Mouse (Mus musculus): ENCODE measurements around the gene Il16. TPM values are rescaled to one million over a fixed set of nuclear protein-coding genes. Genes with fewer than 3 reads are reported as not detected.

Gene Il16
- total and polyA plus RNA-seq, 2 experiments from 2014 or later = 3.3 to 4.3 TPM

- no peak overlapping the region for H3K9ac ChIP-seq (replicated peaks; ENCODE audit: low read depth, low read length)
- H3K4me2 ChIP-seq (ENCODE audit: low read depth, low read length) = no peak overlapping the region
- H3K27ac ChIP-seq (ENCODE audit: low read depth) = no peak overlapping the region
- no peak overlapping the region for H3K4me3 ChIP-seq (ENCODE audit: low read depth, low read length)
- H3K4me1 ChIP-seq (ENCODE audit: control insufficient read depth, insufficient read depth) = 0 out of 2 replicates have a peak, but pooled peaks cover 4% of the 10 kb centered on the region
- no peak for ATAC-seq (ENCODE audit: insufficient read depth, low read depth)
- no peaks in the 10 kb centered on the region for H3K27me3 ChIP-seq (ENCODE audit: control insufficient read depth, insufficient read depth, low read length)
- DNase-seq (ENCODE audit: low spot score) = no peak
- 61% methylated on average over 2 of the region's 2 CpGs for WGBS
- H3K9me3 ChIP-seq (replicated peaks; ENCODE audit: control insufficient read depth, low read length) = no peaks in the 10 kb centered on the region
- no peaks in the 10 kb centered on the region for H3K36me3 ChIP-seq (replicated peaks; ENCODE audit: control insufficient read depth, insufficient read depth, low read length)
- TF ChIP-seq EP300 (IDR thresholded peaks at IDR 0.05; ENCODE audit: low read depth) = no peak
- no peak for TF ChIP-seq CTCF (IDR thresholded peaks at IDR 0.05; ENCODE audit: low read depth)
These were observed 33.5 kb upstream of the Il16 start for GRCm38 (mm10) chr7:83779028-83779427.

GRCm38 (mm10) chr7:83778516-83778915 lies 33.0 kb upstream of the Il16 start:
- Histone ChIP-seq H3K4me2 (ENCODE audit: low read depth, low read length) (no peak overlapping the region), H3K9me3 (replicated peaks; ENCODE audit: control insufficient read depth, low read length) (no peaks in the 10 kb centered on the region), H3K27ac (ENCODE audit: low read depth) (no peak overlapping the region), H3K9ac (replicated peaks; ENCODE audit: low read depth, low read length) (no peak overlapping the region), H3K36me3 (replicated peaks; ENCODE audit: control insufficient read depth, insufficient read depth, low read length) (no peaks in the 10 kb centered on the region), H3K27me3 (ENCODE audit: control insufficient read depth, insufficient read depth, low read length) (no peaks in the 10 kb centered on the region), H3K4me3 (ENCODE audit: low read depth, low read length) (no peak overlapping the region), H3K4me1 (ENCODE audit: control insufficient read depth, insufficient read depth) (0 out of 2 replicates have a peak, but pooled peaks cover 4% of the 10 kb centered on the region)
- ATAC-seq (ENCODE audit: insufficient read depth, low read depth) (no peak), DNase-seq (ENCODE audit: low spot score) (no peak)
- 51% methylated on average over 2 of the region's 2 CpGs for WGBS
- no peak for TF ChIP-seq CTCF (IDR thresholded peaks at IDR 0.05; ENCODE audit: low read depth)
- TF ChIP-seq EP300 (IDR thresholded peaks at IDR 0.05; ENCODE audit: low read depth) = no peak

- TF ChIP-seq EP300 (IDR thresholded peaks at IDR 0.05; ENCODE audit: low read depth) = no peak
- peak; percentile 61 for TF ChIP-seq CTCF (IDR thresholded peaks at IDR 0.05; ENCODE audit: low read depth)
- peak; percentile 57 for DNase-seq (ENCODE audit: low spot score)
These were observed 29.2 kb upstream of the Il16 start for GRCm38 (mm10) chr7:83774721-83775120.

GRCm38 (mm10) chr7:83763674-83764073 lies 18.1 kb upstream of the Il16 start:
- 51% methylated on average over 3 of the region's 3 CpGs for WGBS
- H3K27ac ChIP-seq (ENCODE audit: low read depth) = no peak overlapping the region
- H3K9me3 ChIP-seq (replicated peaks; ENCODE audit: control insufficient read depth, low read length) = no peaks in the 10 kb centered on the region
- H3K9ac ChIP-seq (replicated peaks; ENCODE audit: low read depth, low read length) = no peak overlapping the region
- no peaks in the 10 kb centered on the region for H3K27me3 ChIP-seq (ENCODE audit: control insufficient read depth, insufficient read depth, low read length)
- H3K4me2 ChIP-seq (ENCODE audit: low read depth, low read length) = no peak overlapping the region
- H3K36me3 ChIP-seq (replicated peaks; ENCODE audit: control insufficient read depth, insufficient read depth, low read length) = no peaks in the 10 kb centered on the region
- no peak for DNase-seq (ENCODE audit: low spot score)
- no peak overlapping the region for H3K4me3 ChIP-seq (ENCODE audit: low read depth, low read length)
- no peaks in the 10 kb centered on the region for H3K4me1 ChIP-seq (ENCODE audit: control insufficient read depth, insufficient read depth)
- TF ChIP-seq CTCF (IDR thresholded peaks at IDR 0.05; ENCODE audit: low read depth) (no peak), EP300 (IDR thresholded peaks at IDR 0.05; ENCODE audit: low read depth) (no peak)
- no peak for ATAC-seq (ENCODE audit: insufficient read depth, low read depth)

More at GRCm38 (mm10) chr7:83774721-83775120, 29.2 kb upstream of the Il16 start:
- no peak overlapping the region for H3K27ac ChIP-seq (ENCODE audit: low read depth)
- ATAC-seq (ENCODE audit: insufficient read depth, low read depth) = no peak
- H3K4me2 ChIP-seq (ENCODE audit: low read depth, low read length) = no peak overlapping the region
- no peaks in the 10 kb centered on the region for H3K9me3 ChIP-seq (replicated peaks; ENCODE audit: control insufficient read depth, low read length)
- H3K9ac ChIP-seq (replicated peaks; ENCODE audit: low read depth, low read length) = no peak overlapping the region
- no peaks in the 10 kb centered on the region for H3K27me3 ChIP-seq (ENCODE audit: control insufficient read depth, insufficient read depth, low read length)
- WGBS = 23% methylated on average over 5 of the region's 5 CpGs
- no peaks in the 10 kb centered on the region for H3K4me1 ChIP-seq (ENCODE audit: control insufficient read depth, insufficient read depth)
- H3K36me3 ChIP-seq (replicated peaks; ENCODE audit: control insufficient read depth, insufficient read depth, low read length) = no peaks in the 10 kb centered on the region
- H3K4me3 ChIP-seq (ENCODE audit: low read depth, low read length) = no peak overlapping the region

GRCm38 (mm10) chr7:83762336-83762735 lies 16.8 kb upstream of the Il16 start:
- Histone ChIP-seq H3K36me3 (replicated peaks; ENCODE audit: control insufficient read depth, insufficient read depth, low read length) (no peaks in the 10 kb centered on the region), H3K27me3 (ENCODE audit: control insufficient read depth, insufficient read depth, low read length) (no peaks in the 10 kb centered on the region), H3K27ac (ENCODE audit: low read depth) (no peak overlapping the region), H3K9me3 (replicated peaks; ENCODE audit: control insufficient read depth, low read length) (no peaks in the 10 kb centered on the region), H3K4me1 (ENCODE audit: control insufficient read depth, insufficient read depth) (no peaks in the 10 kb centered on the region), H3K4me2 (ENCODE audit: low read depth, low read length) (no peak overlapping the region), H3K9ac (replicated peaks; ENCODE audit: low read depth, low read length) (no peak overlapping the region), H3K4me3 (ENCODE audit: low read depth, low read length) (no peak overlapping the region)
- ATAC-seq (ENCODE audit: insufficient read depth, low read depth) (no peak), DNase-seq (ENCODE audit: low spot score) (no peak)
- TF ChIP-seq CTCF (IDR thresholded peaks at IDR 0.05; ENCODE audit: low read depth) = no peak
- TF ChIP-seq EP300 (IDR thresholded peaks at IDR 0.05; ENCODE audit: low read depth) = no peak
- 70% methylated on average over 5 of the region's 5 CpGs for whole genome bisulfite sequencing

GRCm38 (mm10) chr7:83751055-83751454 lies 5.5 kb upstream of the Il16 start:
- ATAC-seq (ENCODE audit: insufficient read depth, low read depth) = no peak
- Histone ChIP-seq H3K4me2 (ENCODE audit: low read depth, low read length) (no peak overlapping the region), H3K4me1 (ENCODE audit: control insufficient read depth, insufficient read depth) (no peaks in the 10 kb centered on the region), H3K4me3 (ENCODE audit: low read depth, low read length) (no peak overlapping the region), H3K27ac (ENCODE audit: low read depth) (no peak overlapping the region), H3K9ac (replicated peaks; ENCODE audit: low read depth, low read length) (no peak overlapping the region), H3K36me3 (replicated peaks; ENCODE audit: control insufficient read depth, insufficient read depth, low read length) (no peaks in the 10 kb centered on the region), H3K9me3 (replicated peaks; ENCODE audit: control insufficient read depth, low read length) (no peaks in the 10 kb centered on the region), H3K27me3 (ENCODE audit: control insufficient read depth, insufficient read depth, low read length) (no peaks in the 10 kb centered on the region)
- WGBS = 45% methylated on average over 1 of the region's 1 CpGs
- DNase-seq (ENCODE audit: low spot score) = no peak
- TF ChIP-seq CTCF (IDR thresholded peaks at IDR 0.05; ENCODE audit: low read depth) (no peak), EP300 (IDR thresholded peaks at IDR 0.05; ENCODE audit: low read depth) (no peak)
